Mouse (Mus musculus): ENCODE results near the gene Gm5294.

Gm5294 gene

GRCm38 (mm10) chr5:138849682-138850461 lies 30.0 kb downstream of the Gm5294 start:
- no peak for DNase-seq (ENCODE audit: low spot score in 2 of 2)

DNA sequence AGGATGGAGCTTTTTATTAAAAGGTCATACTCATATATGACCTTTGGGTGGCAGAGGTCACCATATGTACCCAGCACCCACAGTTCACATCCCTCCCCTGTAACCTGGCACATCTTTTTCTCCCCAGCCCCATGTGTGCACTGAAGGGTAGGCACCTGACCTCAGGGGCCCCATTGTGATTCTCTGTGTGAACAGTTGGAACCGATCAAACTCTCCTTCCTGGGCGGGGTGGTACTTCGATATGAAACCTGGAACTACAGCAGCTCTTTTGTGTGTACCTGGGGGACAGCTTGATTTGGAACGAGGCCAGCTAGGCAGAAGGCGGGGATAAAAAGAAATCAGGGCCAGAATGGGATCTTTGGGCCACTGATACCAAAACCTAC lies 30.6 kb downstream of the Gm5294 start:
- no peak for DNase-seq (ENCODE audit: low spot score in 2 of 2)

DNA sequence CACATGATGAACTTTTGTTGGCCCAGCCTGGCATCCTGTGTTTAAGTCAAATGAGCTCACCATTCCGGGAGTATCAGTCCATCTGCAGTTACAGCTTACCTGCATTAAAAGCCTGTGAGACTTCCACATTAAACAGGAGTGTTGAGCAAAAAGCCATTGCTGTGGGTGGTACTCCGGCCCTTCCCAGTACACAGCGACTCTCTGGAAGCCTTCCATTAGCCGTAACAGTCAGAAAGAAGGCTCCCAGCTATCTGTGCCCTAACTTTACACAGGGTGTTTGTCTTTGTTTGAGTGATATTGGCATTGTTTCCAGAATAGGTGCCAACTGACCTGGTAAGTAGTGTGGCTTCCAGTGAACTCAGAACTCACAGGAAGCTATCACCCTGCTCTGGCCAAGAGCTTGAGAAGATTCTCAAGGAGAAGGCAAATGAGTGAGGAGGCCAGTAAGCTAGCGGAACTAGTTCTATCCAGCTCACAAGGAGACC lies 31.5 kb downstream of the Gm5294 start:
- DNase-seq (ENCODE audit: low spot score in 2 of 2): no peak

DNA sequence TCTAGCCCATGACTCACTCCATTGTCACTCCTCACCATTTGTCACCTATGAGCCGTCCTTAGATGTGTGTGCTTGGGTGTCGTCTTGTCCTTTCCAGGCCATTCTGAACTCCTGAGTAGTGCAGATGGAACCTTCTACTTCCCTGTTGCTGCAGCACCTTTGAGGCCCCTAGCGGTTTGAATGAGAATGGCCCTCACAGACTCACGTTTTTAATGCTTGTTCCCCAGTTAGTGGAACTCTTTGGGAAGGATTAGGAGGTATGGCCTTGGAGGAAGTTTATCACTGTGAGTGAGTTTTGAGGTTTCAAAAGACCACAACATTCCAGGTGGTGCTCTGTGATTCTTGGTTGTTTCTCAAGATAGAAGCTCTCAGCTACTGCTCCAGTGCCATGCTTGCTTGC lies 32.3 kb downstream of the Gm5294 start:
- DNase-seq (ENCODE audit: low spot score in 2 of 2): no peak

GRCm38 (mm10) chr5:138853349-138853748 lies 33.5 kb downstream of the Gm5294 start:
- DNase-seq (ENCODE audit: low spot score in 2 of 2): no peak

GRCm38 (mm10) chr5:138857010-138857617 lies 37.2 kb downstream of the Gm5294 start:
- peak; percentile 38 to 88 for DNase-seq (ENCODE audit: low spot score in 2 of 2)

DNA sequence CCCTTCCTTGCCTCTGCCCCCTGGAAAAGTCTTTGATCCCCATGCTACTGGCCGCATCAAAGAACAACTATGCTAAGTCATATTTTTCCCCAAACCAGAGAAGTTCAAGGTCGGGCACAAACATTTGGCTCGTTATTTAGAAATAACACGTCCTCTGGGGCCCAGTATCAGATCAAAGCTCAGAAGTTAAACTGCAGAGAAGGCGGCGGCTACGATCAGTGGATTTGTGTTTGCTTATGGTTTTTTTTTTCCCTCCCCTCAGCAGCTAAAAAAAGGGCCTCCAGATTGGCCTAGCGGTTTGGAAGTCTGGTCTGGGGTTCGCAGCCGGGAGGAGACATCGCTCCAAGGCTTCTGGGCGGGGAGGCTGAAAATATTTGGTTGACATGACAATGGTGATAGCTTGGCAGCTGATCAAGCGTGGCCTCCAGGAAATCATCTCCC lies 38.0 kb downstream of the Gm5294 start:
- DNase-seq (ENCODE audit: low spot score in 2 of 2): no peak

DNA sequence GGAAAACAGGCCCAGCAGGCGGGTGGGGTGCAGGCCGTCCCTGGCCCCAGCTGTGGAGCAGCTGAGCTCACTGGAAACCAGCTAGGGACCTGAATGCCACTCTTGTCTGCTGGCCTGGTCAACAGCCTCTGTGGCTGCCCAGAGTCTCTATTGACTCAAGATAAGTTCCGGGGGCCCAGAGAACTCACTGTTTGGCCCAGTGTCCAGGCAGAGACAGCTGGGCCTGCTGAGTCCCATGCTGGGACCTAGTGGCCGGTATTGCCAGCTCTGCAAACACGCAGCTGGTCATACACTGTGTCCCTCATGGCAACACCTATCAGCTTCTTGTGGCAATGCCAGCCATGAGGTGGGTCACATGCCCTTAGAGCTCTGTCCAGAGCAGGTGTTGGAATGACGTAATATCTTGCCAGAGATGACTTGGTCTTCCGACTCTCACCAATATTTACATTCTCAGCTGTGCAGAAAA lies 43.8 kb downstream of the Gm5294 start:
- peak; percentile 31 to 63 for DNase-seq (ENCODE audit: low spot score in 2 of 2)

GRCm38 (mm10) chr5:138864166-138864565 lies 44.3 kb downstream of the Gm5294 start:
- DNase-seq (ENCODE audit: low spot score in 2 of 2): no peak

DNA sequence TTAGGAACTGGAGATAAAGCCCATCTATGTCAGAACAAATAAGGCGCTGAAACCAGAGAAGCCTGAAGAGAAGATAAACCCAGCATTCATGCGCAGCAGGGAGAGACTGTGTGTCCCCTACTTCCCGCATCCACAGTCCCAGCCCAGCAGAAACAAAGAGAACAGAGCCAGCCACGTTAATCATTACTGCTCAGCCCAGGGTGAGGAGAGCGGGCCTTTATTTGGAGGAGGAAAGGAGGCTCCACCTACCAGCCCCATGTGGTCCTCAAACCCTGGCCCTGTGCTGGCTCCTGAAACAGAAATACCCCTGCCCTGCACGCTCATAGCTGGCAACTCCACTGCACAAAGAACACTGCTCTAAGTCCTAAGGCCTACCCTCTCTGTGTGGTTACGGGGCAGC lies 45.0 kb downstream of the Gm5294 start:
- no peak for DNase-seq (ENCODE audit: low spot score in 2 of 2)

DNA sequence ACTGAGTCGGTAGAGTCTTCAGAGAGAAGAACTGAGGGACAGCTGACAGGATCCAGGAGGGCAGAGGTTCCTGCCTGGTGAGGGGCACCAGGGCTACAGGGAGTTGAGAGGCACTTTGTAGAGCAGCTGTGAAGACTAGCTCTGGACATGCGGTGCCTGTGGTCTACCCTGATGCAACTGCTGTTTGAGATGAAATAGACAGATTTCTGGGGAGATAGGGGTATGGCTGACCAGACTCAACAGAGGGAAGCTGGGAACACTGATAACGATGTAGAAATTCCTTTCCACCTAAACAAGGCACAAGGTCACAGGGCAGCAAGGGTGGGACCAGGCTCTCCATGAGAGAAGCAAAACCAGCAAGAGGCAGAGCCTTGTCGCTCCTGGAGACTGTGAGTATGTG lies 45.8 kb downstream of the Gm5294 start:
- no peak for DNase-seq (ENCODE audit: low spot score in 2 of 2)

Data from left cerebral cortex, adult 9 months (tissue).